Mouse (Mus musculus): ENCODE results near the gene Gstp1. TPM values are rescaled to one million over a fixed set of nuclear protein-coding genes. Genes with fewer than 3 reads are reported as not detected.

The Gstp1 gene
- polyA plus RNA-seq (2012; ENCODE audit: insufficient read depth, low replicate concordance), result 128 and 173 TPM in 2 replicates

GRCm38 (mm10) chr19:4037788-4038232, at the start of gene Gstp1:
Gene Gstp1 (minus strand): TSS chr19:4037985.
- Histone ChIP-seq H3K27me3 (replicated peaks) (no peaks in the 10 kb centered on the region), H3K4me1 (peaks cover 65% of the 10 kb centered on the region), H3K36me3 (replicated peaks; ENCODE audit: low read length) (peaks cover 21% of the 10 kb centered on the region), H3K4me3 (replicated peaks) (peak within 1 kb of the TSS; percentile 93), H3K9me3 (no peaks in the 10 kb centered on the region)
- TF ChIP-seq FLI1 (IDR thresholded peaks at IDR 0.05; ENCODE audit: low read length) (0 out of 2 replicates have a peak, but pooled peaks have one; percentile 7), GATA1 (IDR thresholded peaks at IDR 0.05; ENCODE audit: borderline replicate concordance, low read length) (no peak)

DNA sequence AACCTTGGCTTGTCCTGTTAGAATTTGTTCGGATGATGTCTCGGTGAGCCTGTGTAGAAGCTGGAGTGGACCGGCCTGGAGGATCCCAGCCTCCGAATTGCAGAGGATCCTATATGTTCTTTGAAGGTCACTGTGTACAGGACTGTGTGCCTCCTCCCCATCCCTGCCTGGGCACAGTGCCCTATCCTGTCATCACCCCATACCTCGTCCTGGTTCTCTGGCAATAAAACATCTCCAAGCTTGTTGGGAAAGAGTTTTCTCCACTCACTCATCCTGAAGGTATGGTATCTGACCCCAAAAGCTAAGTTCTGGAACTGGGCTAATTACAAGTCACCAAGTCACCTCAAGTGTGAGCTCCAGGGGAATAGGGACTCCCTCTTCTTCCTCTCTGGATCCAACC, 49.3 kb upstream of the Gstp1 start:
- TF ChIP-seq FLI1 (IDR thresholded peaks at IDR 0.05; ENCODE audit: low read length) (no peak), GATA1 (IDR thresholded peaks at IDR 0.05; ENCODE audit: borderline replicate concordance, low read length) (no peak)
- H3K4me3 ChIP-seq (replicated peaks), result no peak overlapping the region
- H3K9me3 ChIP-seq, result no peaks in the 10 kb centered on the region
- H3K4me1 ChIP-seq, result peaks cover 61% of the 10 kb centered on the region
- no peaks in the 10 kb centered on the region for H3K36me3 ChIP-seq (replicated peaks; ENCODE audit: low read length)
- peaks cover 73% of the 10 kb centered on the region for H3K27me3 ChIP-seq (replicated peaks)

DNA sequence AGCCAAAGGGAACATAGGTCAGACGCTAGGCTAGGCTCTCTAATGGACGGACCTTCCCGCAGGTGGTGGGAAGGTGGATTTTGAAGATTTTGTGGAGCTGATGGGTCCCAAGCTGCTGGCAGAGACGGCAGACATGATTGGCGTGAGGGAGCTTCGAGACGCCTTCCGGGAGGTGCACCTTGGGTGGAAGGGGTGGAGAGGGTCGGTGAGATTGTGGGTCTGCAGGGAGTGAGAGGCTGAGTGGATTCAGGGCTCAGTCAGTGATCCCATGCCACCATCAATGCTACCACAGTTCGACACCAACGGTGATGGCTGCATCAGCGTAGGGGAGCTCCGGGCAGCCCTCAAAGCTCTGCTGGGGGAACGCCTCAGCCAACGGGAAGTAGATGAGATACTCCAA, 48.4 kb upstream of the Gstp1 start:
- H3K9me3 ChIP-seq, result no peaks in the 10 kb centered on the region
- H3K36me3 ChIP-seq (replicated peaks; ENCODE audit: low read length), result no peaks in the 10 kb centered on the region
- H3K4me3 ChIP-seq (replicated peaks), result no peak overlapping the region
- peaks cover 55% of the 10 kb centered on the region for H3K4me1 ChIP-seq
- H3K27me3 ChIP-seq (replicated peaks), result peaks cover 82% of the 10 kb centered on the region
- TF ChIP-seq FLI1 (IDR thresholded peaks at IDR 0.05; ENCODE audit: low read length) (no peak), GATA1 (IDR thresholded peaks at IDR 0.05; ENCODE audit: borderline replicate concordance, low read length) (no peak)

- no peak for TF ChIP-seq FLI1 (IDR thresholded peaks at IDR 0.05; ENCODE audit: low read length)
- no peak for TF ChIP-seq GATA1 (IDR thresholded peaks at IDR 0.05; ENCODE audit: borderline replicate concordance, low read length)
- Histone ChIP-seq H3K4me3 (replicated peaks) (no peak overlapping the region), H3K36me3 (replicated peaks; ENCODE audit: low read length) (no peaks in the 10 kb centered on the region), H3K9me3 (no peaks in the 10 kb centered on the region), H3K27me3 (replicated peaks) (peaks cover 86% of the 10 kb centered on the region), H3K4me1 (peaks cover 53% of the 10 kb centered on the region)
Measured at GRCm38 (mm10) chr19:4084984-4085383, 47.2 kb upstream of the Gstp1 start.

DNA sequence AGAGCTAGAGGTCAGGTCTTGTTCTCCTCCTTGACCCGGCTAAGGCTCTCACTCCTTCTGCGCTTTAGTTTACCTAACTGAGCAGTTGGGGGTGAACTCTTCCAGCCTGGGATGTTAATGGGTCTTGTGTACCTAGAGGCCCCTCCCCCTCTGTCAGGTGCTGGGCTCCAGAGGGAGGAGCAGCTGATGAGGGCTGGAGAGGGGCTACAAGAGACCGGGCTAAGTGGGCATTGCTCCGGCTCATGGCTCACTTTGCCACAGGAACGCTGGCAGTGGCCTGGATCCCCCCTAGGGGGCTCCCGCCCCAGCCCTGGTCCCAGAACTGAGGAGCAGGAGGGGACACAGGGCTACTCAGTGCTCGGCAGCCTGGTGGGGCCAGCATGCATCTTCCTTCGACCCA, 46.0 kb upstream of the Gstp1 start:
- Histone ChIP-seq H3K36me3 (replicated peaks; ENCODE audit: low read length) (no peaks in the 10 kb centered on the region), H3K4me1 (peaks cover 53% of the 10 kb centered on the region), H3K27me3 (replicated peaks) (peaks cover 86% of the 10 kb centered on the region), H3K9me3 (no peaks in the 10 kb centered on the region), H3K4me3 (replicated peaks) (no peak overlapping the region)
- TF ChIP-seq FLI1 (IDR thresholded peaks at IDR 0.05; ENCODE audit: low read length), result no peak
- TF ChIP-seq GATA1 (IDR thresholded peaks at IDR 0.05; ENCODE audit: borderline replicate concordance, low read length), result no peak

- TF ChIP-seq GATA1 (IDR thresholded peaks at IDR 0.05; ENCODE audit: borderline replicate concordance, low read length) (no peak), FLI1 (IDR thresholded peaks at IDR 0.05; ENCODE audit: low read length) (no peak)
- H3K4me3 ChIP-seq (replicated peaks), result no peak overlapping the region
- no peaks in the 10 kb centered on the region for H3K36me3 ChIP-seq (replicated peaks; ENCODE audit: low read length)
- H3K4me1 ChIP-seq, result peaks cover 49% of the 10 kb centered on the region
- H3K9me3 ChIP-seq, result no peaks in the 10 kb centered on the region
- H3K27me3 ChIP-seq (replicated peaks), result peaks cover 84% of the 10 kb centered on the region
Measured at GRCm38 (mm10) chr19:4083316-4083715, 45.5 kb upstream of the Gstp1 start.

DNA sequence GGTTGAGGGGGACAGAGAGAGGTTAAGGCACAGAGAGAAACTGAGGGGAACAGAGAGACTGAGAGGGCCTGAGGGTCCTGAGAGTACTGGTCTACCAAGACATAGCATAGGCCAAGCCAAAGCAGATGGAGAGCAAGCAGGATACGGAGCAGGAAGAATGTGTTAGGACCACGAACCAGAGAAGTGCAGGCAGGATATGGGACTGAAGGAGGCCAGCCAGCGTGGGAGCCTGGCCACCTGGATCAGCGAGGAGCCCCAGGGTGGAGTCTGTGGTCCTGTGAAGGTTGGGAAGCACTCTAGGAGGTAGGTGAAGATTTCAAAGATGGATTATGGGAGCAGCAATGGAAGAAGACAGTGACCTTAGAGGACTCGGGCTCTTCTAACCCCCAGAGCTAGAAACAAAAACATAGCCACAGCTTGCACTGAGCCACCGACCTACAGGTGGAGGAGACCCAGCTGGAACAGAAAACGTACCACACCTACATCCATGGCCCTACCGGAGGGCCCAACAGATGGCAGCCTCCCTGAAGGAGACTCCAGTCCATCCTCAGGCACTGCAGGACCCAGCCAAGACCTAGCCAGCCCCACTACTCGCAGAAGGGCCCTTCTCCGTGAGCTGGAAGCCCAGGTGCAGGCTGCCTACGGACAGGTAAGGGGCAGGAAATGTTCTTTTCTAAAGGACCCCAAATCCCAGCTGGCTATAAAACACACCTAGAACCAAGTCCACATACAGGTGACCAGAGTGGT, 44.6 kb upstream of the Gstp1 start:
- Histone ChIP-seq H3K27me3 (replicated peaks) (peaks cover 85% of the 10 kb centered on the region), H3K36me3 (replicated peaks; ENCODE audit: low read length) (no peaks in the 10 kb centered on the region), H3K4me1 (peaks cover 50% of the 10 kb centered on the region), H3K9me3 (peaks cover 6% of the 10 kb centered on the region; the same call in 1 of the 2 replicates), H3K4me3 (replicated peaks) (no peak overlapping the region)
- TF ChIP-seq FLI1 (IDR thresholded peaks at IDR 0.05; ENCODE audit: low read length) (no peak), GATA1 (IDR thresholded peaks at IDR 0.05; ENCODE audit: borderline replicate concordance, low read length) (no peak)

DNA sequence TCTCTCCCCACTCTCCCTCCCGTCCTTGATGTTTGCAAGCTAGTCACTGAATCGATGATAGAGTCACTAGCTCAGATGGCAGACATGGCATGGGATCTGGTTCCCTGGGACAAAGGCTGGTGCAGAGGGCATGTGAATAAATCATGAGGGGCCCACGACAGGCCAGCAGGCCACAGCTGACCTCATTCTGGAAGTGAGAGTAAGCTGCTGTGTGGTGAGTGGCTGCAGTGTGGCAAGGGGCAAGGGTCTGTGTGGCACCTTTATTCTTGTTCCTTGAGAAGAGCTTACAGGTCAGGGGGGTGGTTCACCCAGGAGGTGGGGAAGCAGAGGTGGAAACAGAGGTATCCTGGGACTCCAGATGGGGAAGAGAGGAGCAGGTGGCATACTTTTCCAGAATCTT, 43.6 kb upstream of the Gstp1 start, which contains the start of gene Cabp2:
TSS of gene Cabp2 (plus strand) at position 185 of the 400 bp plus-strand sequence.
- TF ChIP-seq GATA1 (IDR thresholded peaks at IDR 0.05; ENCODE audit: borderline replicate concordance, low read length) (no peak), FLI1 (IDR thresholded peaks at IDR 0.05; ENCODE audit: low read length) (no peak)
- no peak within 1 kb of the TSS for H3K4me3 ChIP-seq (replicated peaks)
- H3K27me3 ChIP-seq (replicated peaks), result peaks cover 78% of the 10 kb centered on the region
- peaks cover 43% of the 10 kb centered on the region for H3K4me1 ChIP-seq
- no peaks in the 10 kb centered on the region for H3K36me3 ChIP-seq (replicated peaks; ENCODE audit: low read length)
- peaks cover 9% of the 10 kb centered on the region for H3K9me3 ChIP-seq

DNA sequence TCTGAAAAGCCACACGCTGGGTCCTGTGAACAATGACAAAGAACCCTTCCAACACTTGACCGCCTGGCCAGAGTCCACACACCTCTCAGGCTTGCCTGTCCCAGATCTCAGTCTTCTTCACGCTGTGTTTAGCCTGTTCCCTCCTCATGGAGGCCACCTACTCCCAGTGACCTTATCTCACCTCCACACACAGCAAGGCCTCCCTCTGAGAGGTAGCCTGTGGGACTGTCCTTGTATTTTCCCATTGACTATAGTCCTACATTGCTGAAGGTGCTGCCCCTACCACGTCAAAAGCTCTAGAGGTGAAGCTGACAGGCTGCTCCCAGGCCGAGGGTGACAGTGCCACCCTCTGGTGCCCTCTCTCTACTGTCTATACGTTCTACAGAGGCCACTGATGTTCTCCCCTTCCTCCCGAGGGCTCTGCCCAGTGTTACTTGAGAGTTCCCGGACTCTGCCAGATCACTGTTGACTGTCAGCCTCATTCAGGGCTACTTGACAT, 42.8 kb upstream of the Gstp1 start:
- Histone ChIP-seq H3K9me3 (peaks cover 10% of the 10 kb centered on the region), H3K27me3 (replicated peaks) (peaks cover 73% of the 10 kb centered on the region), H3K4me3 (replicated peaks) (no peak overlapping the region), H3K36me3 (replicated peaks; ENCODE audit: low read length) (no peaks in the 10 kb centered on the region), H3K4me1 (peaks cover 35% of the 10 kb centered on the region)
- TF ChIP-seq FLI1 (IDR thresholded peaks at IDR 0.05; ENCODE audit: low read length) (no peak), GATA1 (IDR thresholded peaks at IDR 0.05; ENCODE audit: borderline replicate concordance, low read length) (no peak)

DNA sequence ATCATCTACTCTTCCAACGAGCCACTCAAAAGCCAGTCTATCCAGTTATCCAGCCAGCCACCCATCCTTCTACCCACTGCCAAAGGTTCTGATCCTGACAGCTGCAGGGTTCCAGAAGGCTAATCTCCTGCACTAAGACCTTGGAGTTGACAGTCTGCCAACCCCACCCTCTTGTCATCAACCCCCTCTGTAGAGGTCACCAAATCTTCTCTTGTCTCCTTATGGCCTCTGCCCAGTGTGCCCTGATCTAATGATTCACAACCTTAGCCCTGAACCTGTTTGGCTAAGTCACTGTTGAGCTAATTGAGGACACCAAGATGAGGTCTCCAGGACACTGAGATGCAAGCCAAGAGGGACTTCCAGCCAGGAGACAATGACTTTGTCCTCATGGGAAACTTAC, 41.8 kb upstream of the Gstp1 start:
- H3K4me1 ChIP-seq, result peaks cover 25% of the 10 kb centered on the region
- H3K36me3 ChIP-seq (replicated peaks; ENCODE audit: low read length), result no peaks in the 10 kb centered on the region
- H3K4me3 ChIP-seq (replicated peaks), result no peak overlapping the region
- TF ChIP-seq GATA1 (IDR thresholded peaks at IDR 0.05; ENCODE audit: borderline replicate concordance, low read length) (no peak), FLI1 (IDR thresholded peaks at IDR 0.05; ENCODE audit: low read length) (no peak)
- H3K27me3 ChIP-seq (replicated peaks), result peaks cover 66% of the 10 kb centered on the region
- peaks cover 10% of the 10 kb centered on the region for H3K9me3 ChIP-seq

All from megakaryocyte, embryonic 14.5 days (primary cell).